Mouse (Mus musculus) ES-Bruce4 (cell line): Measurements from ENCODE around the gene Oser1. TPM values are rescaled to one million over a fixed set of nuclear protein-coding genes. Genes with fewer than 3 reads are reported as not detected.
A peak's percentile ranks its signal among the peaks of the same experiment; 100 is the strongest.

ENCODE experiments used
- H3K27ac ChIP-seq: 2 replicates; pipeline ENCODE4 v1.5.1; 2012; ENCODE audit warnings: low read length, inconsistent platforms; ENCODE audit not compliant: insufficient read depth
- H3K27me3 ChIP-seq: 2 replicates; pipeline ENCODE4 v1.6.1; 2012; ENCODE audit warnings: mild to moderate bottlenecking, low read length, inconsistent platforms; ENCODE audit not compliant: control insufficient read depth, poor library complexity, insufficient read depth, severe bottlenecking
- H3K36me3 ChIP-seq: 2 replicates; pipeline ENCODE4 v1.6.1; 2012; ENCODE audit warnings: inconsistent platforms, mild to moderate bottlenecking, low read length, moderate library complexity; ENCODE audit not compliant: control insufficient read depth, poor library complexity, insufficient read depth, severe bottlenecking
- H3K4me1 ChIP-seq: one replicate; pipeline ENCODE4 v1.8.1; 2011; ENCODE audit warnings: low read length; ENCODE audit not compliant: control insufficient read depth, insufficient read depth
- H3K4me3 ChIP-seq: 2 replicates; pipeline ENCODE4 v1.5.1; 2011; ENCODE audit warnings: low read depth, mild to moderate bottlenecking, low read length
- H3K9ac ChIP-seq: 2 replicates; pipeline ENCODE4 v1.6.1; 2012; ENCODE audit warnings: low read depth, mild to moderate bottlenecking, inconsistent platforms; ENCODE audit not compliant: poor library complexity, severe bottlenecking
- H3K9me3 ChIP-seq: replicated peaks from 2 replicates; pipeline ENCODE4 v1.6.1; 2012; ENCODE audit warnings: mild to moderate bottlenecking, low read length, inconsistent platforms; ENCODE audit not compliant: control insufficient read depth, poor library complexity, insufficient read depth, severe bottlenecking
- CTCF ChIP-seq: IDR thresholded peaks from one replicate; pipeline ENCODE4 v1.8.1; 2011; ENCODE audit warnings: low read depth, low read length
- EP300 ChIP-seq: IDR thresholded peaks from 2 replicates; pipeline ENCODE4 v1.6.1; 2011; ENCODE audit warnings: low read depth, low read length; ENCODE audit not compliant: insufficient read depth
- POLR2A ChIP-seq: IDR thresholded peaks from one replicate; pipeline ENCODE4 v1.8.1; 2011; ENCODE audit warnings: low read length; ENCODE audit not compliant: insufficient read depth
- polyA plus RNA-seq: library from polyadenylated mRNA; stranded (reverse); fragments of >200 nt; gene quantifications from 2 replicates; pipeline ENCODE4 v1.2.4, GENCODE M21; 2011; ENCODE audit warnings: low read depth; ENCODE audit not compliant: missing spikeins, insufficient read depth, insufficient read length

Gene Oser1
- polyA plus RNA-seq, 1 experiment: 48.3 TPM

DNA sequence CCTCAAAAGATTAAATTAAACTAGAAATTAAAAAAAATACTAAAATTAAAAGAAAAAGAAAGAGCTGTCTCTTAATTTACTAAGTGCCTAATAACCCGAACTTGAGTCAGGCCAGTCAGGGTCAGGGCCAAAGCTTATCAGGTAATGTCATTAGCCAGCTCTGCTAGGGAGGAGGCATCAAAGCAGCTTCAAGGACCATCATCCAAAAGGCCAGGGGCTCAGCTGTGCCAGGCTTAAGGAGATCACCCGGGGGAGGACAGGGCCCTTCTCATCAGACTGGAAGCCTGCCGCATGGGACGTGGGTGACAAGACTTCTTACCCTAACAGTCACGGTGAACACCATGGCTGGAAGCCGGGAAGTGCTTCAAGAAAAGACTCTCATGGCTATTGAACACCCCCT, 43.1 kb upstream of the Oser1 start:
- Histone ChIP-seq H3K27ac (no peak overlapping the region), H3K9ac (no peak overlapping the region), H3K36me3 (no peaks in the 10 kb centered on the region; the same call in 1 of the 2 replicates), H3K27me3 (no peaks in the 10 kb centered on the region), H3K4me3 (no peak overlapping the region), H3K4me1 (peaks cover 11% of the 10 kb centered on the region), H3K9me3 (no peaks in the 10 kb centered on the region)
- no peak for TF ChIP-seq CTCF
- TF ChIP-seq POLR2A: no peak
- TF ChIP-seq EP300: no peak

DNA sequence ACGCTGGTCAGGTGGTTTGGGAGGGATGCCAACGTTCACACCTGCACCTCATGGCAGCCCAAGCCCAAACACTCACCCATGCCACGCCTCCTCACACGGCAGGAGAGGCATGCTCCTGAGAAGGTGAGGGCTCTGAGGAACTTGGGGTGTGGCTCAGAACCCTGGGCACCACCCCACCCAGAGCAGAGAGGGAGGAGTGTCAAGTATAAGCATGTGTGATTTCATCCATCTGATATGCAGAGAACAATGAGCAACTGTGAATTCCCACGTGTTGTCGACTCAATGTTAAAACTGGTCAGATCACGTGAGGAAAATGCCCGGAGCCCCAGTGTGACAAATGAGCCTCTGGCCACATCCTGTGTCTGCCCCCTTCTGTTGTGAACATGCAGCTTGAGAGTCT, 42.3 kb upstream of the Oser1 start:
- TF ChIP-seq POLR2A (no peak), CTCF (no peak), EP300 (no peak)
- H3K9me3 ChIP-seq: no peaks in the 10 kb centered on the region
- H3K27ac ChIP-seq: no peak overlapping the region
- no peak overlapping the region for H3K4me3 ChIP-seq
- no peaks in the 10 kb centered on the region for H3K27me3 ChIP-seq
- no peak overlapping the region for H3K9ac ChIP-seq
- no peaks in the 10 kb centered on the region; the same call in 1 of the 2 replicates for H3K36me3 ChIP-seq
- peaks cover 15% of the 10 kb centered on the region for H3K4me1 ChIP-seq

DNA sequence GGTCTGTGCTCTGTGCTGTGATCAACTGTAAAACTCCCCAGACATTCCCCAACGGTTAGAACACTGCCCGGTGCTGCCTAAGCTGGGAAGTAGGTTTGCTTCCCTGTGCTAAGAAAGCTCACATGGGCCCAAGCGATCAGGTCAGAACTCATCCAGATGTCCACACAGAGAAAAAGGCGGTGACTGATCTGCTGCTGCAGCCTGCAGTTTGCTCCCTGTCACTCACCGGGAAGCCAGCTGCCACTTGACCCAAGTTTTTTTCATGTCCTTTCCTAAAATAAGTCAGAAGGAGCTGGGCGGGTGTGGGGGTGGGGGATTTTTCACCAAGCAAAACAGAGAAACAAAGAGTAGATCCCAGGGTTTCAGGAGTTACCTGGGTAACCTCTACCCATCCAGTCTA, 40.1 kb upstream of the Oser1 start:
- Histone ChIP-seq H3K9ac (no peak overlapping the region), H3K36me3 (no peaks in the 10 kb centered on the region; the same call in 1 of the 2 replicates), H3K4me3 (no peak overlapping the region), H3K4me1 (peaks cover 15% of the 10 kb centered on the region), H3K27ac (peak overlapping the region; percentile 96), H3K9me3 (no peaks in the 10 kb centered on the region), H3K27me3 (no peaks in the 10 kb centered on the region)
- TF ChIP-seq POLR2A: no peak
- no peak for TF ChIP-seq CTCF
- TF ChIP-seq EP300: no peak

DNA sequence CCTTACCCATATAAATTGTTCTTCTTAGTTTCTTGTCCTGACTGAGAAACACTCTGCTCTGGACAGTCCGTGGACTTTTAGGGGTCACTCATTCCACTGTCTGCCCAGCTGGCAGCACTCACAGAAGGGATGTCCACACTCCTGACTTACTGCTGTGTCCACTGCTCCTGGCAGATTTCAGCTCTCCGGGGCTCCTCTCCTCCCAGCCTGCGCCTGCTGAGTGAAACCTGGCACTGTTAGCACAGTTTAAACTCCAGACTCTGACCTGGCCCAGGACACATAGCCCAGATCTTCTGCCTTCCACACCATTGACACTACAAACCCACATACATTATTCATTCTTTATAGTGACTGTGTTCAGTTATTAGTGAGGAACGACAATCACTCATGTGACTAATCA, 39.5 kb upstream of the Oser1 start:
- Histone ChIP-seq H3K36me3 (no peaks in the 10 kb centered on the region; the same call in 1 of the 2 replicates), H3K27ac (peak overlapping the region; percentile 96), H3K27me3 (no peaks in the 10 kb centered on the region), H3K4me3 (no peak overlapping the region), H3K9me3 (no peaks in the 10 kb centered on the region), H3K9ac (no peak overlapping the region), H3K4me1 (peaks cover 15% of the 10 kb centered on the region)
- TF ChIP-seq CTCF: no peak
- TF ChIP-seq EP300: no peak
- TF ChIP-seq POLR2A: no peak

- Histone ChIP-seq H3K9me3 (no peaks in the 10 kb centered on the region), H3K27me3 (no peaks in the 10 kb centered on the region), H3K36me3 (no peaks in the 10 kb centered on the region; the same call in 1 of the 2 replicates), H3K9ac (no peak overlapping the region), H3K4me1 (peaks cover 15% of the 10 kb centered on the region), H3K4me3 (no peak overlapping the region), H3K27ac (peak overlapping the region; percentile 96)
- TF ChIP-seq POLR2A (no peak), EP300 (peak; percentile 89), CTCF (no peak)
Observed at GRCm38 (mm10) chr2:163463251-163463769, 38.8 kb upstream of the Oser1 start.

DNA sequence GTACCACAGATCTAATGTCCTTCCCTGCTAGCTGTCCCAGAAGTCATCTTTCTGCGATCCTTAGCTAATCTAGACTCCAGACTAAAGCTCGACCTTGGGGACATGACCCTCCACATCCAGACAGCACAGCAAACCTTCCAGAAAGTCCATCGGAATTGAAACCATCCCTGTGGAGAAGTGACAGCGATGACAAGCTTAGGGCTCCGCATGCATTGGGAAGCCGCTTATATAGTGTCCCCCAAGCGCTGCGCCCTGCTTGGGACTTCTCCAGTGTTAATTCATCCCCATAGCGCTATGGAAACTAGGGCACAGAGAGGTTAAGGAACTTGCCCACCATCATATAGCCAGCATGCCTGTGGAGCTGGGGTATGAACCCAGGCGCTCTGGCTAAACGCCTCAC, 38.3 kb upstream of the Oser1 start:
- no peaks in the 10 kb centered on the region; the same call in 1 of the 2 replicates for H3K36me3 ChIP-seq
- H3K9me3 ChIP-seq: no peaks in the 10 kb centered on the region
- H3K27me3 ChIP-seq: no peaks in the 10 kb centered on the region
- peak overlapping the region; percentile 96 for H3K27ac ChIP-seq
- TF ChIP-seq CTCF (no peak), POLR2A (no peak)
- no peak overlapping the region for H3K4me3 ChIP-seq
- H3K9ac ChIP-seq: no peak overlapping the region
- H3K4me1 ChIP-seq: peaks cover 15% of the 10 kb centered on the region
